Mouse (Mus musculus): ENCODE measurements around the gene Ell3.
A peak's percentile ranks its signal among the peaks of the same experiment; 100 is the strongest.

Gene Ell3

GRCm38 (mm10) chr2:121446506-121446905 lies 2.4 kb upstream of the Ell3 start:
- no peak for DNase-seq

GRCm38 (mm10) chr2:121445117-121445516 lies 1.0 kb upstream of the Ell3 start:
- DNase-seq, result no peak

- no peak for DNase-seq
Measured at GRCm38 (mm10) chr2:121443068-121443349, 1.1 kb downstream of the Ell3 start.

- DNase-seq, result peak; percentile 71
Measured at GRCm38 (mm10) chr2:121442259-121443067, 1.6 kb downstream of the Ell3 start.

- no peak for DNase-seq
Measured at GRCm38 (mm10) chr2:121441800-121442199, 2.3 kb downstream of the Ell3 start.

- DNase-seq, result no peak
Measured at GRCm38 (mm10) chr2:121440834-121441605, 3.1 kb downstream of the Ell3 start.

- no peak for DNase-seq
Measured at GRCm38 (mm10) chr2:121439746-121440145, 4.3 kb downstream of the Ell3 start.

GRCm38 (mm10) chr2:121434854-121435253 lies 9.2 kb downstream of the Ell3 start:
- no peak for DNase-seq

GRCm38 (mm10) chr2:121425890-121426289 lies 18.2 kb downstream of the Ell3 start:
- no peak for DNase-seq

GRCm38 (mm10) chr2:121423166-121423565 lies 20.9 kb downstream of the Ell3 start:
- DNase-seq, result no peak

- no peak for DNase-seq
Measured at GRCm38 (mm10) chr2:121418476-121418875, 25.6 kb downstream of the Ell3 start.

GRCm38 (mm10) chr2:121416356-121416755 lies 27.7 kb downstream of the Ell3 start:
- no peak for DNase-seq

- no peak for DNase-seq
Measured at GRCm38 (mm10) chr2:121415591-121415990, 28.5 kb downstream of the Ell3 start.

GRCm38 (mm10) chr2:121415103-121415502 lies 29.0 kb downstream of the Ell3 start:
- DNase-seq, result no peak

GRCm38 (mm10) chr2:121414139-121414685 lies 29.9 kb downstream of the Ell3 start:
- peak; percentile 48 for DNase-seq

GRCm38 (mm10) chr2:121413387-121414042 lies 30.6 kb downstream of the Ell3 start, which contains the start of the genes Pdia3 and Catsper2:
TSS of gene Pdia3 (plus strand) at chr2:121413775.
TSS of gene Catsper2 (minus strand) at chr2:121413792.
- DNase-seq, result peak; percentile 98

- DNase-seq, result no peak
Measured at GRCm38 (mm10) chr2:121412843-121413386, 31.2 kb downstream of the Ell3 start.

GRCm38 (mm10) chr2:121408160-121408559 lies 35.9 kb downstream of the Ell3 start:
- peak; percentile 44 for DNase-seq

- no peak for DNase-seq
Measured at GRCm38 (mm10) chr2:121403296-121403695, 40.8 kb downstream of the Ell3 start.

- peak; percentile 83 for DNase-seq
Measured at GRCm38 (mm10) chr2:121396624-121397023, 47.5 kb downstream of the Ell3 start.
